Mouse (Mus musculus) T-helper 17 cell (primary cell): ENCODE measurements around the gene Mmp21.
"Not testable (repeated sequence)": the region's sequence is repeated elsewhere in the genome, so short reads cannot be mapped to it uniquely, and the experiment has no call there.

ENCODE experiments used
- in situ Hi-C, 2 experiments: fragments of 300-600 bp; cut with MboI, MseI; formaldehyde crosslinking; loops; 1 replicate in 1 of 2; 2 replicates in 1 of 2; pipeline ENCODE4 v1.15.1; 2025; ENCODE audit warnings: high pct_unique_total_duplicates in 2 of 2

Mmp21 gene

DNA sequence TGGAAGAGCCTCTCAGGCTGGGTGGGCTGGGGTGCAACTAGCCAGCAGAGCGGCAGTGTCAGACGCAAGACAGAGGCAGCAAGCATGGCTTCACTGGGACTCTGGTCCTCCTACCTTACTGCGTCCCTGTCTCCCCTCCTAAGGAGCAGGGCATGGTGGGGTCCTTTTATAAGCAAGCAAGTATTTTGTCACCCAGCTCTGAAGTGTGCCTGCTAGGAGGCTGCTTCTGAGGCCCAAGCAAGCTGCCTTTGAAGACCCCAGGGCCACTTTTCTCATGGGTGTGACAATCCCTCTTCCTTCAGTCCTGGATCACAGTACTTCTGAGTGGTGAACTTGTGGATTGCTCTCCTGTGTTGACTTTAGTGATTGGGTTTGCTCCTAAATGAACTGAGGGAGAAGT, at the start of gene Mmp21:
TSS of gene Mmp21 (minus strand) at position 101 of the 400 bp plus-strand sequence.
- in situ Hi-C loops: no loop called here

DNA sequence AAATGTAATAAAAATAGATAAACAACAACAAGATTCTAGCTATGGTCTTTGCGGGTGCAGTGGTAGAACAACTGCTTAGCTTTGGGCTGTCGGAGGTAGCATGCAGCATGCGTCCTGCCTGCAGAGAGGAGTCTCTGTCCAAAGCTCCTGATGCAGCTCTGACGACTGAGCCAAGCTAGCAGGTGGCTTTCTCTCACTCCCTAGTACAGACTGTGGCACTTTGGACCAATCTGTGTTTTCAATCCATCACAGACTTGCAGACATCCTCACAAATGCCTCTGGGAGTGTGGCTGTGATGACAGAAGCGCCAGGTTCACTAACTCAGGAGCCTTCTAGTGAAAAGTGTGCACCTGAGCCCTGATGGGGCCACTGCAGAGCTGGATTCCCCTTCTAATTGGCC, 49.5 kb upstream of the Mmp21 start:
- in situ Hi-C loops: no loop called here

DNA sequence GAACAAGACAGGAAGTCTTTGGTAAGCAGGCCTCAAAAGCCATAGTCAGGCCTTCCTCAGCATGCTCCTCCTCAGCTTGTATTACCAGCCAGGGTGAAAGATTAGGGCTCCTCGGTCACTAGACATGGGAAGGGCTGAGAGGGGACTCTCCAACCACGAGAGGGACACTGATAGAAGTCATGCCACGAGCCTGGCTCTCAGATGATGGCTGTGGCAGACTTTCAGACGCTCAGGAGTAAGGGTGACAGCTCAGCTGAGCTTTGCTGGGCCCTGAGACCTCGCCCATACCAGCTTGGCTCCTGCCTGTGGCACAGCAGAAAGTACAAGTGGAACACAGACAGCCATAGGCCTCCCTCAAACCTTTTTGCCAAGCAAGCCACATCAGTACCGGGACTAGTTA, 47.2 kb upstream of the Mmp21 start:
- in situ Hi-C loops: no loop called here

DNA sequence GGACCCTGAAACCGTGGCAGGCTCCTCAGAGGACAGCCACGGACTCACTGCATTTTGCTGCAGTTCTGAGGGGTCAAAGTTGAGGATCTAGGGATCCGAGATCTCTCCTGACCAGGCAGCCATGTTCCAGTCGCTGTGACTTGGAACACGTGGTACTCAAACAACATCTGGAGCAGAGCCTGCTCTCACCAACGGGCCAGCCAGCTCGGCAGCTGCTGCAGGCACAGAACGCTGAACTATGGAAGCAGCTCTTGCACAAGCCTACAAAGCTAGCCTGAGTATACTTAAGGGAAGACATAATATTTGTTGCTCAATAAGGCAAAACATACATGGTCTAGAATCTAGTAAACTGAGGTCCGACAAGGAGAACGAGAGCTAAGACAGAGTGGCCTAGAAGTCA, 45.7 kb upstream of the Mmp21 start:
- in situ Hi-C loops: no loop called here

DNA sequence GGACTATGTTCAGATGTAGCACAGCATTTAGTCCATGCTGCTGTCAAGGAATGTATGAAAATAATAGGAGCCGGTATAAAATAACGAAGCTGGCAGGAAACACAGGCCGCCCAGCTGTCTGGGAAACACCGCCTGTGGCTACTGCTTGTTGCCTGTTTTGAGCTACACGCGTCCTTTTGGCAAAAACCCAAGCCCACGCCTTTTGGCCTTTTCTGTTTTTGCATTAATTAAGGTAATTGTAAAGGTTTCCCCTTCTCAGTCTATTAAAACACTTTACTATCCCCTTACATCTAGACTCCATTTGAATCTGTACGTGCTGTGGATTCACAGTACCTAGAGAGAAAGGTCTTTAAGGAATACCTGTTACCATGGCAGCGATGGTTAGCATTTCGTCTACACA, 45.0 kb upstream of the Mmp21 start:
- in situ Hi-C loops: no loop called here

DNA sequence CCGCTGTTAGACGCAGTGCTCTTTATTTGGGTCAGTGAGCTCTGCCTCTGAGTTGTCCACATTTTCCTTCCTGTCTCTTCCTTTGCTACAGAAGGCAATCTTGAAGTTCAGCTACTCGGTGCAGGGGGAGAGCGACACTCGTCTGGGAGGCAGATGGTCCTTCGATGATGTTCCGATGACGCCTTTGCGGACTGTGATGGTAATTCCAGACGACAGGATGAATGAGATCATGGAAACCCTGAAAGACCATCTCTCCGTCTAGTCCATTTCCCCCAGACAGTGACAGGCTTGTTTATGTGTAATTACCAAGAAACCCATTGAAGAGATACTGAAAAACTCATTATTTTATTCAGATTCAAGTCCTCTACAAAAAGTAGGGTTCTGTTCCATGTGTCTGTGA, 40.8 kb upstream of the Mmp21 start:
- in situ Hi-C loops: no loop called here

DNA sequence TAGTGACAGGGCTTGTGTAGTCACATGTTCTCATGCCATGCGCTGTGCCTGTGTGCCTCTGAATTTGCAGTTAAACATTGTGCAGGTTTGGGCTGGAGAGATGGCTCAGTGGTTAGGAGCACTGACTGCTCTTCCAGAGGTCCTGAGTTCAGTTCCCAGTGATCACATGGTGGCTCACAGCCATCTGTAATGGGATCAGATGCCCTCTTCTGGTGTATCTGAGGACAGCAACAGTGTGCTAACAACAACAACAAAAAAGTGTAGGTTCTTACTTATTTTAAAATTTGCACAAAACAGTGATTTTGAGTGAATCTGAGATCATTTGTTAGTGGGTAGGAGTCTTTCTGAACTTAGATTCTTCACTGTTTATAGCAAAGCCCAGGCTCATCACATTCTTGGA, 38.7 kb upstream of the Mmp21 start:
- in situ Hi-C loops: no loop called here

DNA sequence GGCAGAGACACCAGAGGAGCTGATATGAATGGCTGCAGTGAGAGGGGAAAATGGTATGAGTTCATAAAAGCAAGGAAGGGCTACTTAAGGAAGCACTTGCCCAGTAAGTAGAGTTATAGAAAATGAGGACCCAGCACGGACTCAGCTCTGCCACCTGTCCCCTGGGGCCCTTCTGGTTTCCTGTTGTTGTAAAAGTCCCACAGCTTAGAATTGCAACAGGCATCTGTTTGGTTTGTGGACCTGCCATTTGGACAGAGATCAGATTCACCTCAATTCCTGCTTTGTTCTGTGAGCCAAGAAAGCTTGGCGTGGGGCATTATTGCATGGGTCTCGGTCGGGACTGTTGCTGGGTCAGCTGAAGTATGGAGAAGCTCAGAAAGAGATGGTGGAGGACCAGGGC, 35.5 kb upstream of the Mmp21 start:
- in situ Hi-C loops: no loop called here

DNA sequence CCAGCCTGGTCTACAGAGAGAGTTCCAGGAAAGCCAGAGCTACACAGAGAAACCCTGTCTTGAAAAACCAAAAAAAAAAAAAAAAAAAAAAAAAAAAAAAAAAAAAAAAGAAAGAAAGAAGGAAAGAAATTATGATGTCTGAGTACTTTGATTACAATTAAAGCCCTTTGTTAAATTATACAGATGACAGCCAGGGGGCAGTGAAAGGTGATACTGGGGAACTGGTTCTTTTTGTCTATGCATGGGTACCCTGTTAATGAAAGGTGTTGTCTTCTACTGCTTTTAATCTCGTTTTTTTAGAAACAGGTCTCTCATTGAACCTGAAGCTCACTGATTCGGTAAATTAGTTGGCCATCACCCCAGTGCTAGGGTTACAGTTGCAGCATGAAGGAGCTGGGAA, 27.4 kb upstream of the Mmp21 start:
- in situ Hi-C loops: loop anchor here (5.0 kb wide), 2 partner anchors 70 kb away; partner anchors contain the start of genes Edrf1 (in 1 of the 2) and Fank1 (in 1 of the 2)

DNA sequence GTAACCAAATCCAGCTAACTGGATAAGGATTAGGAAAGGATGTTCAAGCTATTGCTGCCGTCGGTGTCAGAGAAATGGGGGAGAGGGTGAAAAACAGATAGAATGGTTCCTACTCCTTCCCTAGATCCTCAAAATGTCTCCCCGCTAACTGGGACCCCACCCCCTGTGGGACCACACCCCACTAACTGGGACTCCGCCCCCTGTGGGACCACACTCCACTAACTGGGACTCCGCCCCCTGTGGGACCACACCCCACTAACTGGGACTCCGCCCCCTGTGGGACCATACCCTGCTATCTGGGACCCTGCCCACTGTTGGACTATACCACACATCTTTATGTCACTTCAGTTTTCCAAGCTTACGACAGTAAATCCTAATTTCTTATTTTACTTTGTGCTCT, 24.0 kb upstream of the Mmp21 start:
- in situ Hi-C loops: no loop called here

DNA sequence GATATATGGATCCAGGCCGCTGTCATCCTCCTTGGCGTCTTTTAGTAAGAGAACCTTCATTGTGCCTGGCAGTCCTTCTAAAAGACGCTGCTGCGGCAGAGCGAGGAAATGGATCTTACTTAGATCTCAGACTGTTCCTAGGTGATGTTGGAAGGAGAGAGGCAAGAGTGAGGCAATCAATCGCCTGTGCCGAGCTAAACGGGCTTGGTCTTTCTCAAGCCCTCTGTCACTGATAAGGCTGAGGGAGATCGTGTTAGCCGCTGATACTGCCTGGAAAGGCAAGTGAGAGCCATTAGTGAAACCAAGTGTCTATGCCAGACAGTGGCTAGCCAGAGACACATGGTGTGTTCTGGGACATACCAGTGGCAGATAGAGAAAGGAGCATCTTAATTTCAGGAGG, 22.5 kb upstream of the Mmp21 start:
- in situ Hi-C loops: no loop called here

DNA sequence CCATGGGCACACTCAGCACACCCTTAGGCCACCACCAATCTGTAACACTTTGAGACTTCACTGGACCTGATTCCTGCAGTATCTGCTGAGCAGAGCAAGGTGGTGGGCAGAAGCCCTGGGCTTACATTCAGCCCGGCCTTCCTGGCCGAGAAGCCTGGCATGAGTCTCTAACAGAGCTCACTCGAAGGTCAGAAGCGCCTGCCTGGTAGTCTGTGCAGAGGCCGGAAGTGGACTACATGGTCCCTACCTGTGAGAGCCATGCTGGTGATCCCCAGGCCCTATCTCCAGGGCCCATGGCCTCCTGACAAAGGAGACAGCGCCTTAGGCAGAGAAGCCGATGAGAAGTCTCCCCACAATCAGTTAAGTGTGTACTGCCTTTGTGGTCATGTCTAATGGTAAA, 21.5 kb upstream of the Mmp21 start:
- in situ Hi-C loops: no loop called here

DNA sequence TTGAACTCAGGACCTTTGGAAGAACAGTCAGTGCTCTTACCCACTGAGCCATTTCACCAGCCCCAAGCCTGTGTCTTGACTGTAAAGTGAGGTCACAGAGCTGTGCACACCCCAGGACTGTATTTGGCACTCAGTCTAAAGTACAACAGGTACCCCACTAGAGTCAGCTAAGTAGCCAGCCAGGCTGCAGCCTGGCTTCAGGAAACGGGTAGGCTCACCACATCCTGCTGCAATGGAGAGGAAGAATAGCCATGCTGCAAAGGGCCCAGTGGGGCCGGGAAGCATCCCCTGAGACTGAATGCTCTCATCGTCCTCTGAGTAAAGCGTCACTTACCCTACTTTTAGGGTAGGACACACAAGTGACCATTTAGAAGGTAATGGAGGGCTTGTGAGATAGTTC, 20.0 kb upstream of the Mmp21 start:
- in situ Hi-C loops: no loop called here

DNA sequence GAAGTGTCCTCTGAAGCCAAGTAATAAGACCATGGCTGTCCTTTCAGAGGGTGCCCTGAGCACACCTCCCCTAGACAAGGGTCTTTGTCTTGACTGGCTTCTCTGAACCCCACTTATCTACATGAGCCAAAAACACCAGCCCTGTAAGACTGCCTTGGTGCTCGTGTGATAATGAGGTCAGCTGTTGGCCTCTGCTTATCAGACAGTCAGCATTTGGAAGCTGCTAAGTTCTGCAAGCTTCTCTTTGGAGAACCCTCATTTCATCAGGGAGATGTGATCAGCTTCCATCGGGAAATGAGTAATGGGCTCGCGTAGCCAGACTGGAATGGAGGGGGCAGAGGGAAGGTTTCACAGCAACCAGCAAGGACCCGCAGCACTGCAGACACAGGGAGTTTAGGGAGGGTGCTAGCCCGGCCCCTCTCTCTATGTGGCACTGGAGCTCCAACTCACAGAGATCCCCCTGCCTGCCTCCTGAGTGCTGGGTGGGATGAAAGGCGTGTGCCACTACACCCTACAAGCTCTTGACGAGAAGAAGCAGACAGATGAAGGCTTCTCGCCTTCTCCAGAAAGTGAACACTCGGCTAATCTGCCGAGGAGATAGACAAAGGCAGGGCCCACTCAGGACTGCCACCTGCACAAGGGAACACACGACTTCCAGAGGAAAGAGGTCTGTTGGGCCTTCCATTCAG, 18.3 kb upstream of the Mmp21 start:
- in situ Hi-C loops: no loop called here

DNA sequence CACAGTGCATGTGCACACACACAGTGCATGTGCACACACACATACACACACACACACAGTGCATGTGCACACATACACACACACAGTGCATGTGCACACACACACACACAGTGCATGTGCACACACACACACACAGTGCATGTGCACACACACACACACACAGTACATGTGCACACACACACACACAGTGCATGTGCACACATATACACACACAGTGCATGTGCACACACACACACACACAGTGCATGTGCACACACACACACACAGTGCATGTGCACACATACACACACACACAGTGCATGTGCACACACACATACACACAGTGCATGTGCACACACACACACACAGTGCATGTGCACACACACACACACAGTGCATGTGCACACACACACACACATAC, 5.8 kb upstream of the Mmp21 start:
- in situ Hi-C loops: not testable (repeated sequence)

DNA sequence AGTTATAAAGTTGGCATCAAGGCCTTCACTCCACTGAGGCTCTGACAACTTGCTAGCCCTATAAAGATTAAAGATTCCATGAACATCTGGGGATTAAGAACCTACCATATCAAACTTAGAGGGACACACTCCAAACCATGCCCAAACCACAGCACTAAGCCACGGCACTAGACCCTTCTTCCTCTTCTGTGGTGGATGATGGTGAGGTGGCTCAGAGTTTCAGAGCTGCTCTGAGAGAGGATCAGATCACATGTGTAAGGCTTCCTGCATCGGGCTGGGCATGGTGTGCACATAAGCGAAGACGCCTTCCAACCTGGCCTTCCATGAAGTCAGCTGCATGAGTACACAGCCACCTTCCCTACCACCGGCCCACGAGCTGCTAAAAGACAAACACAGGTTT, 4.8 kb upstream of the Mmp21 start:
- in situ Hi-C loops: no loop called here

DNA sequence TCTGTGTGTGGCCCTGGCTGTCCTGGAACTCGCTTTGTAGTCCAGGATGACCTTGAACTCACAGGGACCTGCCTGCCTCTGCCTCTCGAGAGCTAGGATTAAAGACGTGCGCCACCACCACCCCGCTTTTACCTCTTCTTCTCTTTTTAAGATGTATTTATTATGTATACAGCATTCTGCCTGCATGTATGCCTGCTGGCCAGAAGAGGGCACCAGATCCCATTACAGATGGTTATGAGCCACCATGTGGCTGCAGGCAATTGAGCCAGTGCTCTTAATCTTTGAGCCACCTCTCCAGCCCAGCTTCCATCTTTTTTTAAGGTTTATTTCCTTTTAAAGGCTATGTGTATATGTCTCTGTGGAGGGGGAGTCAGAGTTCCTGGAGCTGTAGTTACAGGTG, 4.2 kb upstream of the Mmp21 start:
- in situ Hi-C loops: no loop called here

DNA sequence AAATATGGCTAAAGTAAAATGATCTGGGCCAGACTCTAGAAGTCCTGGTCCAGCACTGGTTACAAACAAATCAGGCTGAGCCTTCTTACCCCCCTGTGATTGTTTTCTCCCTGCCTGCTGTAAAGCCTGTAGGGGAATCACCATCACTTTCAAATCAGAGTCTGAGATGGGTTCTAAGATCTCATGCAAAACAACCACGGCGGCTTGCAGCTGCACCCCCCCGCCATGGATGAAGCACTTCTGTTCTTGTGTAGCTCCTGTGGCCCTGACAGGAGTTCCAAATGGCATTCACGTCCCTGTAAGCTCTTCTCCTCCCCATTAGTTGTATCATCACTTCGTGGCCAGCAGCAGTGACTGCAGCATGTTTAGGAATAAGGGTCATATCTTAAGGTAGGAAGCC, 3.8 kb upstream of the Mmp21 start:
- in situ Hi-C loops: no loop called here

DNA sequence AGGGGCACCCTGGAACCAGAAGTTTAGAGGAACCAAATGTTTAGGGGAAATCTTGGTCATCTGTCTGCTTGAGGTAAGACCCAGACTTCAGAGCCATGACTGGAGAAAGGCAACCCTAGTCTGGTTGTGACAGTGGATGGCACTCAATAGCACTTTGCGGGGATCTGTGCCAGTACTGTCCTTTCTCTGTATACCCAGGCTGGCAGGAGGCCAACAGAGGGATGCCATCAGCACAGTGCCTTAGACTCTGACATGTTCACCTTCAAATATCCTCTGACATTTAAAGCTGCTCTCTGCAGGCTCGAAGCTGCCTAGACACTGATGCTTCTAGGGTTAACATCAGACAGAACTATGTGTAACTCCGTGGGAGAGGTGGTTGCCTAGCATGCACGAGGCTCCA, 422 bp downstream of the Mmp21 start:
- in situ Hi-C loops: no loop called here

DNA sequence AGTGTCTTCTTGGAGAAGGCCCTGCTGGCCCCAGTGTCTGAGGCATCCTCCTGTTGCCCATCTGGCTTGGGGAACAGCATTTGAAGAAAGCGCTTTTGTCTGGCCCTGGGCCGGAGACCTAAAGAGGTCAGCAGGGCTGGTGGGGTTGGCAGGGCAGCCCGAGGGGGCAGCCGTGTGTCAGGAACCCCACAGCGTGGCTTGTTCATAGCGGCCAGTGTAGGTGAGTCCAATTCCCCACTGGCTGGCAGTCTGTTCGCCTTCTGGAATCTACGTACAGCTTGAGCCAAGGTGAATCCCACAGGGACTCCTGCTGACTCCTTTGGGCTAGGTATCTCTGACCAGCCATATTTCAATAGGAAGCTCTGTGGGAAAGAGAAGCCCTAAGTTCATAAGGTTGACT, 1.1 kb downstream of the Mmp21 start:
- in situ Hi-C loops: no loop called here

DNA sequence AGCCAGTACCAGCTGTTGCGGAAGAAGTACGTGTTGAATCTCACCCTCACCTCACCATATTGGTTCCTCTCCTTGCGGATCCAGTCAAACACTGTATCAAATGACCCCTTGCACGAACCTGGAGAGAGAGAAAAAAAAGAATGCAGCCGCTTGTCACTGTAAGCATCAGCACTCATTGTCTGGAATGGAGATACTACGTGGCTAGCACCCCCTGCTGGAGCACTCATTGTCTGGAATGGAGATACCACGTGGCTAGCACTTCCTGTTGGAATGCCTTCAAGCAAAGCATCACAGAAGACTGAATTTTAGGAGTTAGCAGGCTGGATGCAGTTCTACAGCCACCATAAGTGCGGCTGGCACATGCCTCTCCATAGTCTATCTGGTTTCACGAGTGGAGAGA, 3.9 kb downstream of the Mmp21 start:
- in situ Hi-C loops: no loop called here

DNA sequence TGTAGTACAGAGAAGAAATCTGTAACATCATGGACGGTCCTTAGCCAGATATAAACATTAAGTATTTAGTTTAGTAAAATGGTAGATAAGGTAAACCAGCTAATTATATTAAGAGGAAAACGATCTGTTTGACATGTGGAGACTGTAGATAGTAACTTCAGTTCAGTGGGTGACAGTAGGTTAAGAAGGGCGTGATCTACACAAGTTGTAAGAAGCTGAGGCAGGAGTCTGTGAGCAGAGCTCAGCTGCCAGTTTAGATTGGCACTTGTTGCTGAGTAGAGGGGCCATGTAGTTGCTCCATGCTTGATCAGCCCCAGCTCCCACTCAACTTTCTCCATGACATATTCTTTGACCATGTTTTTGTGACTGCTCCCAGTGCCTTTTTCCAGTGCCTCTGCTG, 9.0 kb downstream of the Mmp21 start:
- in situ Hi-C loops: no loop called here

DNA sequence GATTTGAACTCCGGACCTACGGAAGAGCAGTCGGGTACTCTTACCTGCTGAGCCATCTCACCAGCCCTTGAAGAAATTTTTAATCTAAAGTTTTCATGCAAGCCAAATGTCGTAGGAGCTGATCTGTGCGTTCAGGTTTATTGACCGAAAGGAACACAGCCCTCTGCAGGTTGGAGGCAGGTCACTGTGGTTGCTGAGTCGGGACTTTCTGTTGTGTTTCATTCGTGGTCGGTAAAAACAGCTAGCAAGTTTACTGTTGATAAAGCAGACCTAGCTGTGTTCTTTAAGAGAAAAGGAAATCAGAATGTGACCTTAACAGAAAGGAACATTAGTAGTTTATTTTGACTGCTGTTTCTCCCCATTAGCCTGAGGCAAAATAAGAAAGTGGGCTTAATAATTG, 9.9 kb downstream of the Mmp21 start:
- in situ Hi-C loops: no loop called here

DNA sequence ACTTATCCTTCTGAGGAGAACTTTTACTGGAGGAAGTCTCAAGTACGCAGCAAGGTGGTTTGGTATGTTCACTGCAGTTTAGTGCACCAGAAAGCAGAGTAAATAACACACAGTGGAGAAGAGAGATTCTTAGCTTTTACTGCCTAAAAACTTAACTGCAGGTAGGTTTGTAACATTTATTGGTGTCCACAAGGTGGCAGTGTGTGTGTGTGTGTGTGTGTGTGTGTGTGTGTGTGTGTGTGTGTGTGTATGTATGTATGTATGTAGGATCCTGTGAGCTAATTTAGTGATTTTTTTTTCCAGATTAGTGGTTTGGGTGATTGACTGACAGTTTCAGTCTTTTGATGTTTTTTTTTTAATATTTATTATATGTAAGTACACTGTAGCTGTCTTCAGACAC, 10.8 kb downstream of the Mmp21 start:
- in situ Hi-C loops: no loop called here
